Mouse (Mus musculus): ENCODE measurements around the gene Rtp3. TPM values are rescaled to one million over a fixed set of nuclear protein-coding genes. Genes with fewer than 3 reads are reported as not detected.

The Rtp3 gene
- polyA plus RNA-seq, 1 experiment from 2014 or later: 1.7 TPM

GRCm38 (mm10) chr9:110999056-110999455 is 8.7 kb upstream of the Rtp3 start:
- WGBS: 50% methylated on average over 2 of the region's 2 CpGs
- TF ChIP-seq CTCF (IDR thresholded peaks at IDR 0.05): no peak
- peak; percentile 84 for TF ChIP-seq EP300 (IDR thresholded peaks at IDR 0.05)
- no peak overlapping the region for H3K4me3 ChIP-seq (ENCODE audit: low read depth, low read length)
- H3K9me3 ChIP-seq (ENCODE audit: low read length): no peaks in the 10 kb centered on the region
- ATAC-seq: peak; percentile 82
- no peaks in the 10 kb centered on the region for H3K36me3 ChIP-seq (ENCODE audit: insufficient read depth, low read length)
- H3K4me1 ChIP-seq (ENCODE audit: insufficient read depth, low read depth, low read length): 0 out of 2 replicates have a peak, but pooled peaks cover 5% of the 10 kb centered on the region
- no peak overlapping the region for H3K4me2 ChIP-seq (replicated peaks; ENCODE audit: low read depth, low read length)
- H3K27me3 ChIP-seq (replicated peaks; ENCODE audit: insufficient read depth, low read length): no peaks in the 10 kb centered on the region
- DNase-seq (ENCODE audit: low spot score): peak; percentile 86
- no peak overlapping the region for H3K9ac ChIP-seq (replicated peaks; ENCODE audit: low read depth)
- peak overlapping the region; percentile 79 for H3K27ac ChIP-seq (ENCODE audit: low read length)

GRCm38 (mm10) chr9:110997245-110997644 is 6.9 kb upstream of the Rtp3 start:
- TF ChIP-seq CTCF (IDR thresholded peaks at IDR 0.05): peak; percentile 100
- TF ChIP-seq EP300 (IDR thresholded peaks at IDR 0.05): peak; percentile 40; the same call in 1 of the 2 replicates
- Histone ChIP-seq H3K36me3 (ENCODE audit: insufficient read depth, low read length) (no peaks in the 10 kb centered on the region), H3K27ac (ENCODE audit: low read length) (no peak overlapping the region), H3K4me1 (ENCODE audit: insufficient read depth, low read depth, low read length) (0 out of 2 replicates have a peak, but pooled peaks cover 5% of the 10 kb centered on the region), H3K9me3 (ENCODE audit: low read length) (no peaks in the 10 kb centered on the region), H3K4me3 (ENCODE audit: low read depth, low read length) (no peak overlapping the region), H3K4me2 (replicated peaks; ENCODE audit: low read depth, low read length) (no peak overlapping the region), H3K9ac (replicated peaks; ENCODE audit: low read depth) (no peak overlapping the region), H3K27me3 (replicated peaks; ENCODE audit: insufficient read depth, low read length) (no peaks in the 10 kb centered on the region)
- DNase-seq (ENCODE audit: low spot score) (peak; percentile 93), ATAC-seq (peak; percentile 40)
- 5% methylated on average over 5 of the region's 5 CpGs for WGBS

GRCm38 (mm10) chr9:110994716-110995172 is 4.4 kb upstream of the Rtp3 start:
- no peak for TF ChIP-seq EP300 (IDR thresholded peaks at IDR 0.05)
- peak; percentile 59 for TF ChIP-seq CTCF (IDR thresholded peaks at IDR 0.05)
- H3K4me3 ChIP-seq (ENCODE audit: low read depth, low read length): peak overlapping the region; percentile 34
- H3K36me3 ChIP-seq (ENCODE audit: insufficient read depth, low read length): no peaks in the 10 kb centered on the region
- DNase-seq (ENCODE audit: low spot score) (peak; percentile 96), ATAC-seq (peak; percentile 81)
- 7% methylated on average over 13 of the region's 13 CpGs for WGBS
- H3K27me3 ChIP-seq (replicated peaks; ENCODE audit: insufficient read depth, low read length): no peaks in the 10 kb centered on the region
- peak overlapping the region; percentile 81 for H3K27ac ChIP-seq (ENCODE audit: low read length)
- H3K9ac ChIP-seq (replicated peaks; ENCODE audit: low read depth): peak overlapping the region; percentile 34; the same call in 1 of the 2 replicates
- peak overlapping the region; percentile 51 for H3K4me2 ChIP-seq (replicated peaks; ENCODE audit: low read depth, low read length)
- H3K9me3 ChIP-seq (ENCODE audit: low read length): no peaks in the 10 kb centered on the region
- 0 out of 2 replicates have a peak, but pooled peaks cover 5% of the 10 kb centered on the region for H3K4me1 ChIP-seq (ENCODE audit: insufficient read depth, low read depth, low read length)

GRCm38 (mm10) chr9:110993281-110993709 is 2.9 kb upstream of the Rtp3 start:
- TF ChIP-seq CTCF (IDR thresholded peaks at IDR 0.05): no peak
- no peak for TF ChIP-seq EP300 (IDR thresholded peaks at IDR 0.05)
- ATAC-seq (no peak), DNase-seq (ENCODE audit: low spot score) (peak; percentile 47)
- no peak overlapping the region for H3K27ac ChIP-seq (ENCODE audit: low read length)
- H3K9me3 ChIP-seq (ENCODE audit: low read length): no peaks in the 10 kb centered on the region
- H3K27me3 ChIP-seq (replicated peaks; ENCODE audit: insufficient read depth, low read length): no peaks in the 10 kb centered on the region
- H3K9ac ChIP-seq (replicated peaks; ENCODE audit: low read depth): no peak overlapping the region
- no peaks in the 10 kb centered on the region for H3K36me3 ChIP-seq (ENCODE audit: insufficient read depth, low read length)
- H3K4me2 ChIP-seq (replicated peaks; ENCODE audit: low read depth, low read length): no peak overlapping the region
- H3K4me1 ChIP-seq (ENCODE audit: insufficient read depth, low read depth, low read length): 0 out of 2 replicates have a peak, but pooled peaks cover 2% of the 10 kb centered on the region
- WGBS: 11% methylated on average over 3 of the region's 3 CpGs
- H3K4me3 ChIP-seq (ENCODE audit: low read depth, low read length): no peak overlapping the region

GRCm38 (mm10) chr9:110989543-110989942 is 840 bp downstream of the Rtp3 start:
- ATAC-seq (no peak), DNase-seq (ENCODE audit: low spot score) (no peak)
- Histone ChIP-seq H3K9me3 (ENCODE audit: low read length) (no peaks in the 10 kb centered on the region), H3K27me3 (replicated peaks; ENCODE audit: insufficient read depth, low read length) (no peaks in the 10 kb centered on the region), H3K9ac (replicated peaks; ENCODE audit: low read depth) (no peak overlapping the region), H3K27ac (ENCODE audit: low read length) (peak overlapping the region; percentile 51), H3K36me3 (ENCODE audit: insufficient read depth, low read length) (no peaks in the 10 kb centered on the region), H3K4me1 (ENCODE audit: insufficient read depth, low read depth, low read length) (no peaks in the 10 kb centered on the region), H3K4me2 (replicated peaks; ENCODE audit: low read depth, low read length) (peak overlapping the region; percentile 27; the same call in 1 of the 2 replicates), H3K4me3 (ENCODE audit: low read depth, low read length) (no peak overlapping the region)
- no peak for TF ChIP-seq EP300 (IDR thresholded peaks at IDR 0.05)
- no peak for TF ChIP-seq CTCF (IDR thresholded peaks at IDR 0.05)
- 78% methylated on average over 2 of the region's 2 CpGs for whole genome bisulfite sequencing

- Histone ChIP-seq H3K27ac (ENCODE audit: low read length) (no peak overlapping the region), H3K4me2 (replicated peaks; ENCODE audit: low read depth, low read length) (0 out of 2 replicates have a peak overlapping the region, but pooled peaks have one; percentile 27), H3K4me1 (ENCODE audit: insufficient read depth, low read depth, low read length) (no peaks in the 10 kb centered on the region), H3K9ac (replicated peaks; ENCODE audit: low read depth) (no peak overlapping the region), H3K36me3 (ENCODE audit: insufficient read depth, low read length) (no peaks in the 10 kb centered on the region), H3K9me3 (ENCODE audit: low read length) (no peaks in the 10 kb centered on the region), H3K4me3 (ENCODE audit: low read depth, low read length) (no peak overlapping the region), H3K27me3 (replicated peaks; ENCODE audit: insufficient read depth, low read length) (no peaks in the 10 kb centered on the region)
- 50% methylated on average over 4 of the region's 4 CpGs for WGBS
- ATAC-seq (no peak), DNase-seq (ENCODE audit: low spot score) (no peak)
- TF ChIP-seq CTCF (IDR thresholded peaks at IDR 0.05): no peak
- TF ChIP-seq EP300 (IDR thresholded peaks at IDR 0.05): no peak
Measured at GRCm38 (mm10) chr9:110989141-110989540, 1.2 kb downstream of the Rtp3 start.

Data from lung, postnatal 0 days (tissue).